Mouse (Mus musculus): ENCODE measurements at regions not wholly inside any gene's neighbourhood (a gene's known extent, or its start where the extent isn't known, plus 50 kb on each side); places are given as distances from the start of the nearest gene placed in this dataset.

DNA sequence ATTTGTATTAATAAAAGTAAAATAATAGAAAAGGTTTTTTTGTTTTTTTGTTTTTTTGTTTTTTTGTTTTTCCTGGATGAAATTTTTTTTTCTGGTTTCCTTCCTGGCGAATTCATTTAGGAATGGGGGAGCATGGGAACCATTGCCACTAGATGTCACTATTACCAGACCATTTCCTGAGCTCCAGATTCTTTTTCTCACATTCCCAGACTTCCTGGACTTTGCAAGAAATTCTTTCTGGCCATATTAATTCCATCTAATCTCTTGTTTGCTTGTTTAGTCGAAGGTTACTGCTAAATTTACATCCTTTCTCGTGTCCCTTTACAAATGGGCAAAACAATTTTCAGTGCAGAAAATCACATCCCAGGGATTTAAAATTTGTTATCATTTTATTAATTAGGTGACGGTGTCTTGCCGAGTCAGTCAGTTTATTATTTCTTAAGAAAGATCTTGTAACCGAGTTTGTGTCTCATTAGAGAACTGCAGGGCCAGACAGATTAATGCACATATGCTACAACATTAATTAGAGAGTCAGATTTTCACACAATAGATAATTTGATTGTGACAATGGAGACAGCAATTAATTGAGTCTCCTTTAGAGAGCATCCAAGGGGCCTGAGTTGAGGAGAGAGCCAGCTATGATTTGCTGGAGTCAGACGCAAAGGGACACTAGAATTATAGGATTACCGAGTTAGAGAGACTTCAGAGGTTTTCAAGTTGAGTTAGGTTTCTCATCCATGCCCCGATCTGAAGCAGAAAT lies 1702.5 kb upstream of the Tenm2 start:
- Histone ChIP-seq H3K9me3 (ENCODE audit: control insufficient read depth, low read length) (no peaks in the 10 kb centered on the region), H3K27me3 (ENCODE audit: control insufficient read depth, insufficient read depth, low read length) (no peaks in the 10 kb centered on the region), H3K36me3 (ENCODE audit: control insufficient read depth, insufficient read depth, low read length) (no peaks in the 10 kb centered on the region), H3K4me1 (ENCODE audit: control insufficient read depth, insufficient read depth, low read length) (no peaks in the 10 kb centered on the region), H3K9ac (replicated peaks; ENCODE audit: low read length) (no peak overlapping the region), H3K4me3 (replicated peaks; ENCODE audit: low read depth, low read length) (no peak overlapping the region), H3K27ac (replicated peaks; ENCODE audit: low read depth, low read length) (no peak overlapping the region), H3K4me2 (ENCODE audit: low read length) (no peak overlapping the region)
- peak; percentile 80 for DNase-seq
- WGBS, result 33% methylated on average over 9 of the region's 9 CpGs
- ATAC-seq (ENCODE audit: low FRiP score, low TSS enrichment), result no peak

All from midbrain, embryonic 14.5 days (tissue).